Mouse (Mus musculus): ENCODE results near the gene Fmo5.

Fmo5 gene

GRCm38 (mm10) chr3:97631258-97631860 lies 2.8 kb downstream of the Fmo5 start:
- DNase-seq (ENCODE audit: low spot score) = no peak

GRCm38 (mm10) chr3:97633456-97633855 lies 4.9 kb downstream of the Fmo5 start:
- no peak for DNase-seq (ENCODE audit: low spot score)

GRCm38 (mm10) chr3:97634288-97634761 lies 5.7 kb downstream of the Fmo5 start:
- peak; percentile 26 for DNase-seq (ENCODE audit: low spot score)

- no peak for DNase-seq (ENCODE audit: low spot score)
Observed at GRCm38 (mm10) chr3:97641396-97641795, 12.8 kb downstream of the Fmo5 start.

GRCm38 (mm10) chr3:97642001-97642400 lies 13.4 kb downstream of the Fmo5 start:
- no peak for DNase-seq (ENCODE audit: low spot score)

- no peak for DNase-seq (ENCODE audit: low spot score)
Observed at GRCm38 (mm10) chr3:97648518-97648917, 19.9 kb downstream of the Fmo5 start.

GRCm38 (mm10) chr3:97649022-97649421 lies 20.4 kb downstream of the Fmo5 start:
- no peak for DNase-seq (ENCODE audit: low spot score)

- DNase-seq (ENCODE audit: low spot score) = no peak
Observed at GRCm38 (mm10) chr3:97649469-97649868, 20.9 kb downstream of the Fmo5 start.

- no peak for DNase-seq (ENCODE audit: low spot score)
Observed at GRCm38 (mm10) chr3:97651604-97652003, 23.0 kb downstream of the Fmo5 start.

GRCm38 (mm10) chr3:97653781-97654180 lies 25.2 kb downstream of the Fmo5 start:
- no peak for DNase-seq (ENCODE audit: low spot score)

- no peak for DNase-seq (ENCODE audit: low spot score)
Observed at GRCm38 (mm10) chr3:97654901-97655300, 26.3 kb downstream of the Fmo5 start.

- peak; percentile 99 for DNase-seq (ENCODE audit: low spot score)
Observed at GRCm38 (mm10) chr3:97657655-97658411, 29.2 kb downstream of the Fmo5 start, which contains the start of gene Prkab2. Prkab2 (plus strand) TSS chr3:97658193.

GRCm38 (mm10) chr3:97658426-97659193 lies 30.0 kb downstream of the Fmo5 start:
- DNase-seq (ENCODE audit: low spot score) = no peak

- DNase-seq (ENCODE audit: low spot score) = no peak
Observed at GRCm38 (mm10) chr3:97659746-97660145, 31.1 kb downstream of the Fmo5 start.

GRCm38 (mm10) chr3:97661206-97661605 lies 32.6 kb downstream of the Fmo5 start:
- peak; percentile 43 for DNase-seq (ENCODE audit: low spot score)

GRCm38 (mm10) chr3:97665525-97665924 lies 36.9 kb downstream of the Fmo5 start:
- DNase-seq (ENCODE audit: low spot score) = no peak

- DNase-seq (ENCODE audit: low spot score) = no peak
Observed at GRCm38 (mm10) chr3:97666154-97666553, 37.5 kb downstream of the Fmo5 start.

GRCm38 (mm10) chr3:97667093-97667675 lies 38.6 kb downstream of the Fmo5 start:
- DNase-seq (ENCODE audit: low spot score) = no peak

GRCm38 (mm10) chr3:97674644-97675110 lies 46.1 kb downstream of the Fmo5 start, which contains the start of gene Gm17651:
Gm17651 (minus strand) TSS chr3:97674694.
- no peak for DNase-seq (ENCODE audit: low spot score)

- DNase-seq (ENCODE audit: low spot score) = no peak
Observed at GRCm38 (mm10) chr3:97676126-97676525, 47.5 kb downstream of the Fmo5 start.

- no peak for DNase-seq (ENCODE audit: low spot score)
Observed at GRCm38 (mm10) chr3:97678416-97678815, 49.8 kb downstream of the Fmo5 start.

All from ovary, postnatal 36 days (tissue).